Mouse (Mus musculus) myocyte (in vitro differentiated cells): ENCODE data around the gene Trf.

Experiments used
- CEBPB ChIP-seq: IDR thresholded peaks from 2 replicates; pipeline ENCODE4 v1.6.1; 2011; ENCODE audit warnings: mild to moderate bottlenecking, moderate library complexity; ENCODE audit not compliant: poor library complexity, insufficient read depth, severe bottlenecking
- MAX ChIP-seq: IDR thresholded peaks from one replicate; pipeline ENCODE4 v1.6.1; 2011; ENCODE audit warnings: low read depth, mild to moderate bottlenecking, control low read depth
- MYOD1 ChIP-seq, 3 experiments: IDR thresholded peaks; one replicate each; pipeline ENCODE4 v1.6.1; 2011; ENCODE audit warnings: control low read depth in 2 of 3, low read depth in 2 of 3, mild to moderate bottlenecking in 2 of 3, moderate library complexity in 1 of 3; ENCODE audit not compliant: insufficient read length in 2 of 3, control insufficient read depth in 1 of 3
- POLR2A ChIP-seq: IDR thresholded peaks from one replicate; pipeline ENCODE4 v1.6.1; 2011; ENCODE audit warnings: low read depth, mild to moderate bottlenecking, control low read depth, moderate library complexity; ENCODE audit not compliant: insufficient read length
- POLR2AphosphoS2 ChIP-seq: IDR thresholded peaks from one replicate; pipeline ENCODE4 v1.6.1; 2011; ENCODE audit warnings: low read depth, control low read depth; ENCODE audit not compliant: insufficient read length
- SRF ChIP-seq: IDR thresholded peaks from one replicate; pipeline ENCODE4 v1.6.1; 2011; ENCODE audit warnings: low read depth; ENCODE audit not compliant: control insufficient read depth, insufficient read length
- TCF12 ChIP-seq: IDR thresholded peaks from one replicate; pipeline ENCODE4 v1.6.1; 2011; ENCODE audit warnings: mild to moderate bottlenecking, control low read depth; ENCODE audit not compliant: poor library complexity, insufficient read depth, severe bottlenecking
- USF1 ChIP-seq: IDR thresholded peaks from one replicate; pipeline ENCODE4 v1.6.1; 2011; ENCODE audit warnings: low read depth, mild to moderate bottlenecking, control low read depth, moderate library complexity

GRCm38 (mm10) chr9:103208802-103209423, 21.3 kb downstream of the Trf start:
- TF ChIP-seq MAX (no peak), POLR2A (no peak), MYOD1 (IDR thresholded peaks at IDR 0.05; ENCODE audit: control insufficient read depth in 1 of 3, insufficient read length in 2 of 3, low read depth in 2 of 3) (no peak), SRF (no peak), USF1 (no peak), POLR2AphosphoS2 (no peak), CEBPB (no peak), TCF12 (no peak)
